Mouse (Mus musculus) embryonic fibroblast, embryonic 13.5 days (primary cell): ENCODE measurements at regions not wholly inside any gene's neighbourhood (a gene's known extent, or its start where the extent isn't known, plus 50 kb on each side); places are given as distances from the start of the nearest gene placed in this dataset.

Experiments
- CTCF ChIP-seq: IDR thresholded peaks from 2 replicates; pipeline ENCODE4 v1.5.1; 2011; ENCODE audit warnings: mild to moderate bottlenecking, control low read depth, low read length, moderate library complexity, borderline replicate concordance; ENCODE audit not compliant: insufficient read depth
- POLR2A ChIP-seq: IDR thresholded peaks from 2 replicates; pipeline ENCODE4 v1.6.1; 2011; ENCODE audit warnings: low read depth, mild to moderate bottlenecking, control low read depth, low read length, moderate library complexity

DNA sequence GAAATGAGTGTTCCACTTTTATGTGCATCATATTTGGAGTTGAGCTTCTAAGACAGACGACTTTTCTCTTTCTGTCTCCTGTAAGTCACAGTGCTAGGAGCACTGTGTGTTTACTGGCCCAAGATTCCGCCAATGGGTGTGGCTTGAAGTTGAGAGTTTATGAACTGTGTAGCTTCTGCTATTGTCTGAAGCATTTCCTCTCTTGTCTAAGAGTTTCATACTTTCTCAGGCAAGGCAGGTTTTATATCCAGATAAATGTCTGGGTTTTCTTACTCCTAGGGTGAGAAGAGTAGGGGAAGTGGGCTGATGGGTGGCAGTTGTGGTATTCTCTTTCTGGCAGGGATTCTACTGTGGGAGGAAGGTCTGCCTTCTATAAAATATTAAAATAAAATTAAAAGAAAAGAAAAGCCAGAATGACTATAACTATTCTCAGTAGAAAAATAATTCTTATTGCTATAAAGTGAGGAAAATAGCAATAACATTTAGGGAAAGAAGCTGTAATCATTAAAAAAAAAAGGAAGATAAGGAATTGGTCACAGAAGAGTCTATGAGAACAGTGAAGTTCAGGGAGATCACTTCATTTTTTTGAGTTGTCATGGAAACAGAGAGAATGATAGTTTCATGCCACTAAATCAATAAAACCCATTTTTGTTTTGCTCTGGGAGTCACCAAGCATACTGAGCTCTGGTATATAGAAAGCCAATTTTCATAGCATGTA, 147.9 kb upstream of the Cdkn2b start:
- TF ChIP-seq POLR2A, result no peak
- TF ChIP-seq CTCF, result no peak
